Mouse (Mus musculus): ENCODE data around the gene Sox1.
A peak's percentile ranks its signal among the peaks of the same experiment; 100 is the strongest.

The Sox1 gene

GRCm38 (mm10) chr8:12427346-12427745, 32.3 kb downstream of the Sox1 start:
- DNase-seq: no peak

GRCm38 (mm10) chr8:12427886-12428799, 33.0 kb downstream of the Sox1 start:
- DNase-seq: peak in 1 of 2 experiments; percentile 6

GRCm38 (mm10) chr8:12428931-12429330, 33.8 kb downstream of the Sox1 start:
- DNase-seq: no peak

GRCm38 (mm10) chr8:12429601-12430172, 34.6 kb downstream of the Sox1 start:
- no peak for DNase-seq

GRCm38 (mm10) chr8:12430173-12430899, 35.2 kb downstream of the Sox1 start:
- DNase-seq: peak in 1 of 2 experiments; percentile 19

GRCm38 (mm10) chr8:12430900-12431737, 36.0 kb downstream of the Sox1 start:
- DNase-seq: peak in 1 of 2 experiments; percentile 12

- DNase-seq: no peak
Measured at GRCm38 (mm10) chr8:12431738-12432055, 36.6 kb downstream of the Sox1 start.

GRCm38 (mm10) chr8:12432546-12432945, 37.5 kb downstream of the Sox1 start:
- DNase-seq: no peak

- no peak for DNase-seq
Measured at GRCm38 (mm10) chr8:12434771-12435170, 39.7 kb downstream of the Sox1 start.

- no peak for DNase-seq
Measured at GRCm38 (mm10) chr8:12438021-12438420, 42.9 kb downstream of the Sox1 start.

GRCm38 (mm10) chr8:12439044-12439443, 43.9 kb downstream of the Sox1 start:
- DNase-seq: no peak

GRCm38 (mm10) chr8:12439846-12440245, 44.8 kb downstream of the Sox1 start:
- DNase-seq: peak; percentile 16 to 57

- DNase-seq: no peak
Measured at GRCm38 (mm10) chr8:12440997-12441396, 45.9 kb downstream of the Sox1 start.

- no peak for DNase-seq
Measured at GRCm38 (mm10) chr8:12445258-12445657, 50.2 kb downstream of the Sox1 start.

- no peak for DNase-seq
Measured at GRCm38 (mm10) chr8:12445926-12446680, 51.0 kb downstream of the Sox1 start.

Data from kidney, postnatal 36 days (tissue).